Mouse (Mus musculus): ENCODE results near the gene Krtap13-1. TPM values are rescaled to one million over a fixed set of nuclear protein-coding genes. Genes with fewer than 3 reads are reported as not detected.

The Krtap13-1 gene
- not detected in 2 replicates for polyA plus RNA-seq (2012; rRNA removed; ENCODE audit: low replicate concordance)

DNA sequence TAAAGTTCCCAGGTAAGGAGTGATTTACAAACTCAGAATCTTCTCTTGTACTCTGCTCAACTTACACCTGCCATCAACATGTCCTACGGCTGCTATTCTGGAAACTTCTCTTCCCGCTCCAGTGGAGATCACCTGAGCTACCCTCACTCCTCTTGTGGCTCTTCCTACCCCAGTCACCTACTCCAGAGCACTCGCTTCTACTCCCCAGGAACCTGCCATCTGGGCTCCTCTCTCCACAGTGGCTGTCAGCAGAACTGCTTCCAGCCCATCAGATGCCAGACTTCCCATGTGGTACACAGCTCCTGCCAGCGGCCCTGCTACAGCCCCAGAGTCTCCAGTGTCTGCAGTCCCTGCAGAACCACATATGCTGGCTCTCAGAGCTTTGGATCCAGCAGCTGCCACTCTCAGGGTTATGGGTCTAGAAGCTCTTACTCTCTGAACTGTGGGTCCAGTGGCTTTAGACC, at the start of gene Krtap13-1:
Krtap13-1 (plus strand) TSS at position 51 of the 464 bp plus-strand sequence.

GRCm38 (mm10) chr16:88707496-88708012, 21.1 kb upstream of the Krtap13-1 start, which contains the start of gene 2310061N02Rik:
Gene 2310061N02Rik, minus strand, starts transcription at chr16:88707962.

GRCm38 (mm10) chr16:88751535-88751934, 22.9 kb downstream of the Krtap13-1 start, which contains the start of gene Krtap13:
Gene Krtap13, minus strand, starts transcription at chr16:88751635.

GRCm38 (mm10) chr16:88758547-88758946, 29.9 kb downstream of the Krtap13-1 start, which contains the start of gene 2310034C09Rik:
Gene 2310034C09Rik, plus strand, starts transcription at chr16:88758847.

GRCm38 (mm10) chr16:88774106-88774505, 45.4 kb downstream of the Krtap13-1 start, which contains the start of gene 2310057N15Rik:
Gene 2310057N15Rik, minus strand, starts transcription at chr16:88774206.

DNA sequence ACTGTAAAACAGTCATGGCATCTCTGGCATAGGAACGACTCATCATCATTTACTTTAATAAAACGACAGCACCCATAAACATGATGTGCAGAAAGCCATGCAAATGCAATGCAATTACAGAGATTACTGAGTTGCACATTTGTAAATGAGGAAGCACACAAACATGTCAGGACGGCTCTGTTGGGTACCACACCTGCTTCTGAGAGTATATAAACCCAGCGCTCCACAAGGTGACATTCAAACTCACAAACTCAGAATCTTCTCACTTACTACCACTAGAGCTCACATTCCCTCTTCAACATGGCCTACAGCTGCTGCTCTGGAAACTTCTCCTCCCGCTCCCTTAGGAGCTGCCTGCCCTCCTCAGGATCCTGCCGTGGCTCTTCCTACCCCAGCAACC, 48.9 kb downstream of the Krtap13-1 start, which contains the start of gene Gm5965:
Gm5965 (plus strand) TSS at position 301 of the 400 bp plus-strand sequence.

Other genes with a start within 250 kb of the Krtap13-1 start
- not detected in 2 replicates for gene Cldn17, start 221.9 kb upstream of the Krtap13-1 start, polyA plus RNA-seq (2012; rRNA removed; ENCODE audit: low replicate concordance)
- 0.10 and 6.5 TPM in 2 replicates for gene Cldn8, start 165.7 kb upstream of the Krtap13-1 start, polyA plus RNA-seq (2012; rRNA removed; ENCODE audit: low replicate concordance)
- gene Krtap24-1, start 116.6 kb upstream of the Krtap13-1 start, polyA plus RNA-seq (2012; rRNA removed; ENCODE audit: low replicate concordance): not detected in 2 replicates
- not detected in 2 replicates for gene 2310079G19Rik, start 101.2 kb upstream of the Krtap13-1 start, polyA plus RNA-seq (2012; rRNA removed; ENCODE audit: low replicate concordance)
- not detected in 2 replicates for gene Krtap26-1, start 81.1 kb upstream of the Krtap13-1 start, polyA plus RNA-seq (2012; rRNA removed; ENCODE audit: low replicate concordance)
- gene Krtap27-1, start 57.2 kb upstream of the Krtap13-1 start, polyA plus RNA-seq (2012; rRNA removed; ENCODE audit: low replicate concordance): not detected in 2 replicates
- not detected in 2 replicates for gene 2310061N02Rik, start 20.9 kb upstream of the Krtap13-1 start, polyA plus RNA-seq (2012; rRNA removed; ENCODE audit: low replicate concordance)
- not detected in 2 replicates for gene Krtap13, start 22.8 kb downstream of the Krtap13-1 start, polyA plus RNA-seq (2012; rRNA removed; ENCODE audit: low replicate concordance)
- gene 2310034C09Rik, start 30.0 kb downstream of the Krtap13-1 start, polyA plus RNA-seq (2012; rRNA removed; ENCODE audit: low replicate concordance): not detected in 2 replicates
- not detected in 2 replicates for gene 2310057N15Rik, start 45.3 kb downstream of the Krtap13-1 start, polyA plus RNA-seq (2012; rRNA removed; ENCODE audit: low replicate concordance)
- not detected in 2 replicates for gene Gm5965, start 49.0 kb downstream of the Krtap13-1 start, polyA plus RNA-seq (2012; rRNA removed; ENCODE audit: low replicate concordance)
- not detected in 2 replicates for gene Gm20741, start 83.4 kb downstream of the Krtap13-1 start, polyA plus RNA-seq (2012; rRNA removed; ENCODE audit: low replicate concordance)
- gene Krtap15, start 91.4 kb downstream of the Krtap13-1 start, polyA plus RNA-seq (2012; rRNA removed; ENCODE audit: low replicate concordance): not detected in 2 replicates
- gene Krtap14, start 97.3 kb downstream of the Krtap13-1 start, polyA plus RNA-seq (2012; rRNA removed; ENCODE audit: low replicate concordance): not detected in 2 replicates
- gene Krtap19-1, start 140.5 kb downstream of the Krtap13-1 start, polyA plus RNA-seq (2012; rRNA removed; ENCODE audit: low replicate concordance): not detected in 2 replicates
- not detected in 2 replicates for gene Krtap19-2, start 145.4 kb downstream of the Krtap13-1 start, polyA plus RNA-seq (2012; rRNA removed; ENCODE audit: low replicate concordance)
- gene Krtap19-3, start 149.2 kb downstream of the Krtap13-1 start, polyA plus RNA-seq (2012; rRNA removed; ENCODE audit: low replicate concordance): not detected in 2 replicates
- not detected in 2 replicates for gene Krtap19-4, start 156.2 kb downstream of the Krtap13-1 start, polyA plus RNA-seq (2012; rRNA removed; ENCODE audit: low replicate concordance)
- gene Krtap19-5, start 167.6 kb downstream of the Krtap13-1 start, polyA plus RNA-seq (2012; rRNA removed; ENCODE audit: low replicate concordance): not detected in 2 replicates
- not detected in 2 replicates for gene Krtap19-9b, start 203.4 kb downstream of the Krtap13-1 start, polyA plus RNA-seq (2012; rRNA removed; ENCODE audit: low replicate concordance)
- not detected in 2 replicates for gene Krtap16-3, start 234.0 kb downstream of the Krtap13-1 start, polyA plus RNA-seq (2012; rRNA removed; ENCODE audit: low replicate concordance)